Mouse (Mus musculus): ENCODE results near the gene Gm31371. TPM values are rescaled to one million over a fixed set of nuclear protein-coding genes. Genes with fewer than 3 reads are reported as not detected.

The Gm31371 gene
- polyA plus RNA-seq, 1 experiment, result 0.23 TPM

Other genes with a start within 250 kb of the Gm31371 start
- gene 4930467E23Rik, start 173.8 kb upstream of the Gm31371 start, polyA plus RNA-seq (2012; rRNA removed), result 0.11 TPM in 1 of 2 replicates, not detected in the other